Mouse (Mus musculus): ENCODE measurements around the gene Gimap7. TPM values are rescaled to one million over a fixed set of nuclear protein-coding genes. Genes with fewer than 3 reads are reported as not detected.

Gene Gimap7
- total RNA-seq, 2 experiments from 2014 or later = not detected

GRCm38 (mm10) chr6:48738961-48739779, 20.7 kb downstream of the Gimap7 start, which contains the start of gene Gimap1:
TSS of gene Gimap1 (plus strand) at chr6:48739054.
- DNase-seq (ENCODE audit: low spot score in 2 of 2) = no peak
- Histone ChIP-seq H3K4me3 (peak within 1 kb of the TSS; percentile 41), H3K27ac (peak within 1 kb of the TSS; percentile 64)
- TF ChIP-seq CTCF (conservative IDR thresholded peaks at IDR 0.05) = no peak

GRCm38 (mm10) chr6:48739780-48740055, 21.3 kb downstream of the Gimap7 start:
- TF ChIP-seq CTCF (conservative IDR thresholded peaks at IDR 0.05) = no peak

DNA sequence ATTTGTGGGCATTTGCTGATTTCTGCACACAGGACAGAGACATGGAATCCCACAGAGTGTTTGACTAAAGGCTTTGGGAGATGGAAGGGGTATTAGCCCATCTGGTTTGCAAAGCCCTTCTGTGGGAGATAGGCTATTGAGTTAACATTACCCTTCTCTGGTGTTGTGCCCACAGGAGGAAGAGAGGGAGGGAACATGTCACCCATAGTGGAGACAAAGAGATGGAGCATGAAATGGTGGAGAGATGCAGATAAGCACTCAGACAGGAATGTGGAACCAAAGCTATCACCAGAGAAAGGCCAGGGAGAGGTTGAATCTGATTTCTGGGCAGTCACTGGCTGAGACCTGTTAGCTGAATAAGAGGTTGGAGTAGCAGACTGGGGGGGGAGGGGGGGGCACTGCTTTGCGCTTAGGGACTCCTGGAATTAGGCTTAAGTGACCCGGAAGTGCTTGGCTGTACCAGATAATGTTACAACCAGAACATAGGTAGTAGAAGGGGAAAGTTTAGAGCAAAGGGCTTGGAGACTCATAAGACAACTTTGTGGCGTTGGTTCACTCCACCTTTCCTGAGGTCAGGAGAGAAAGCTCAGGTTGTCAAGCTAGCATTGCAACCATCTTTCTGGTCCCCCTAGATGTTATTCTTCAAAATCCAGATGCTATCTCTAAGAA, 22.2 kb downstream of the Gimap7 start:
- no peak overlapping the region for H3K27ac ChIP-seq
- no peak for TF ChIP-seq CTCF (conservative IDR thresholded peaks at IDR 0.05)
- no peak for DNase-seq (ENCODE audit: low spot score in 2 of 2)
- no peak overlapping the region for H3K4me3 ChIP-seq

More at GRCm38 (mm10) chr6:48739780-48740055, 21.3 kb downstream of the Gimap7 start:
- DNase-seq (ENCODE audit: low spot score in 2 of 2) = no peak
- H3K27ac ChIP-seq = no peak overlapping the region
- H3K4me3 ChIP-seq = peak overlapping the region; percentile 41; the same call in 1 of the 2 replicates

DNA sequence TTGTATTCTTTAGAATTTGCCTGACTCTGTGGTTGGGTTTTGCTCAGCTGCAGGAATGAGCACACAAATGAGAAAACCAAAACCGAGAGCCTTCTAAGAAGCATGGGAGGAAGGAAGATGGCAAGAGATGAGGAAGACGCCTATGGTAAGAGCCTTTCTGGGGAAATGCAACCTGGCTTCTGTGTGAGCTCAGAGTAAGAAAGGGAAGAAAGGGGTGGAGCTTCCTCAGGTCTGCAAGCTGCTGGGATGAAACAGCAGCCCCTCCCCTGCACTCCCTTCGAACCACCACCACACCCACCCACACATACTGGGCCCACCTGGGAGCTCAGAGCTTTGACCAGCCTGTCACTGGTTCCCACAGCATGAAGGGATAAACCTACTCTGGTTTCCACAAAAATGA, 22.9 kb downstream of the Gimap7 start:
- Histone ChIP-seq H3K27ac (no peak overlapping the region), H3K4me3 (no peak overlapping the region)
- no peak for DNase-seq (ENCODE audit: low spot score in 2 of 2)
- no peak for TF ChIP-seq CTCF (conservative IDR thresholded peaks at IDR 0.05)

GRCm38 (mm10) chr6:48741711-48742206, 23.3 kb downstream of the Gimap7 start:
- no peak for DNase-seq (ENCODE audit: low spot score in 2 of 2)
- TF ChIP-seq CTCF (conservative IDR thresholded peaks at IDR 0.05) = no peak
- H3K4me3 ChIP-seq = no peak overlapping the region
- H3K27ac ChIP-seq = no peak overlapping the region

DNA sequence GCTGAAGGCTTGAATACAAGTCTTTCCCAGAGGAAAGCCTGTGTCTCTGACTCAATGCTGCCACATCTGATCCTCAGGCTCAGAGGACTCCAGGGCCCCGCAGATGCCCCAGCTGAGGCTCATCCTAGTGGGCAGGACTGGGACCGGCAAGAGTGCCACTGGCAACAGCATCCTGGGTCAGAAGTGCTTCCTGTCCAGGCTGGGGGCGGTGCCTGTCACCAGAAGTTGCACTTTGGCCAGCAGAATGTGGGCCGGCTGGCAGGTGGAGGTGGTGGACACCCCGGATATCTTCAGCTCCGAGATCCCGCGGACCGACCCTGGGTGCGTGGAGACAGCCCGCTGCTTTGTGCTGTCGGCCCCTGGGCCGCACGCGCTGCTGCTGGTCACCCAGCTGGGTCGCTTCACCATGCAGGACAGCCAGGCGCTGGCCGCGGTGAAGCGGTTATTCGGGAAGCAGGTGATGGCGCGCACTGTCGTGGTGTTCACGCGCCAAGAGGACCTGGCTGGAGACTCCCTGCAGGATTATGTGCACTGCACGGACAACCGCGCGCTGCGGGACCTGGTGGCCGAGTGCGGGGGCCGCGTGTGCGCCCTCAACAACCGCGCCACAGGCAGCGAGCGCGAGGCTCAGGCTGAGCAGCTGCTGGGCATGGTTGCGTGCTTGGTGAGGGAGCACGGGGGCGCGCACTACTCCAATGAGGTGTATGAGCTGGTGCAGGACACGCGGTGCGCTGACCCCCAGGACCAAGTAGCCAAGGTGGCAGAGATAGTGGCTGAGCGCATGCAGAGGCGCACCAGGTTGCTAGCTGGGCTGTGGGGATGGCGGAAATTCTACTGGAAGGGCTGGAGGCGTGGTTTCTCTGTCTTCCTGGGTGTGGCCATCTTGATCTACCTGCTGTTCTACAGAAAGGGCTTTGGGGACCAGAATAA, 24.3 kb downstream of the Gimap7 start:
- DNase-seq (ENCODE audit: low spot score in 2 of 2) = no peak
- H3K4me3 ChIP-seq = peak overlapping the region; percentile 59
- H3K27ac ChIP-seq = peak overlapping the region; percentile 43; the same call in 1 of the 2 replicates

DNA sequence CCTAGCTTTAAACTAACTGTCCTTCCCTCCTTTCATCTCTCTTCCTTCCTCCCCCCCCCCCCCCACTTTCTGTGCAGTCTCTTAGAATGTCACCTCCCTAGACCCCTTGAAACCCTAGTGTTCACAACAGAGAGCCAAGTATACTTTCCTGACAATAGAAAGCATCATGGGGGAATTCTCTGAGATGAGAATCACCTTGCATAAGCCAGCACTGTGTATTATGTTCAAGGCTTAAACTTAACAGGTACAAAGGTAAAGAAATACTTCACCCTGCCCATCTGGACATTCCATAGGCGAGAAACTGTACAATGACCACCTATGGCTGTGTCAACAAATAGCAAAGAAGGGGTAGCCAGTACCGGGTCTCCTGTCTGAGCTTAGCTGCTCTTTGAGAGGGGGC, 27.1 kb downstream of the Gimap7 start:
- DNase-seq (ENCODE audit: low spot score in 2 of 2) = no peak
- no peak for TF ChIP-seq CTCF (conservative IDR thresholded peaks at IDR 0.05)
- no peak overlapping the region for H3K4me3 ChIP-seq
- no peak overlapping the region for H3K27ac ChIP-seq

More for the DNA sequence above, 24.3 kb downstream of the Gimap7 start:
- TF ChIP-seq CTCF (conservative IDR thresholded peaks at IDR 0.05) = no peak

DNA sequence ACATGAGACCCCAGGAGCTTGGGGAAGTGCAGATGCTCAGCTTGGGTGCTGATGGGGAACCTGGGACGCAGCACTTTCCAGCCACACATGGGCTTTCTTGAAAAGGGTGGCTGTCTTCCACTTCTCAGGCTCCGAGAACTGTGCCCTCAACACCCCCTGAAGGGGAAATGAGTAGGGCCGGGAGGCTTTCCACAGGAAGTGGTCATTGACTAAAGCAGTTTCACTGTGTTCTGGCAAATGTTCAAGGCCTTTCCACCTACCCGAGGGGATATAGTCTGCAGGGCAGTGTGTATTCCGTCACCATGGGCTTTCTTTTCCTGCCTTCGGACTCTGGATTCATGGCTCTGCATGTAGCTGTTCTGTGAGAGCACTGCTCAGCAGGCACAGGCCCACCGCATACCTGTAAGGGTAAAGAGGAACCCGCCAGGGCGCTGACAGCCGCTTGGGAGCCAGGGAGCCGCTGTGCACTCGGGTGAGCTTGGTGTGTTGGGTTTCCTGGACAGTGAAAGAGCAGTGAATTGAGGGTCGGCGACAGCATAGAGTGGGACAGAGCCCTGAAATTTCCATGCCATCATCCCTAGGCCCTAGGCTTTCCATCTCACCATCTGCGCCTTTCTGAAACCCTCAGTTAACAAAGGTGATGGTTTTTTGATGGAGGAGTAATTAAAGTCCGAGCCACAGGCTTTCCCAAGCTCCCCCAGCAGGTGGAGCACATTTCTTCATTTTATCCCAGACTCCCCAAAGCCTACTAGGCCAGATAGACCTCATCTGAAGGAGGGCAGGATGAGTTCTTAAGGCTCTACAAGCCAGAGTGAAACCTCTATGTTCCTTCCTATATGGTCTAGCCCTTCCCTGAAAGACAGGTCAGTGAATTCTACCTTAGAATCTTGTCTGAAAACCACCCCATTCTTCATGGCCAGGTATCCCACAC, 27.8 kb downstream of the Gimap7 start, which contains the start of gene Gimap5:
Gene Gimap5, plus strand, starts transcription at position 239 of the 931 bp plus-strand sequence.
- Histone ChIP-seq H3K4me3 (peak within 1 kb of the TSS; percentile 27), H3K27ac (peak within 1 kb of the TSS; percentile 67)
- no peak for DNase-seq (ENCODE audit: low spot score in 2 of 2)
- peak; percentile 78 for TF ChIP-seq CTCF (conservative IDR thresholded peaks at IDR 0.05)

DNA sequence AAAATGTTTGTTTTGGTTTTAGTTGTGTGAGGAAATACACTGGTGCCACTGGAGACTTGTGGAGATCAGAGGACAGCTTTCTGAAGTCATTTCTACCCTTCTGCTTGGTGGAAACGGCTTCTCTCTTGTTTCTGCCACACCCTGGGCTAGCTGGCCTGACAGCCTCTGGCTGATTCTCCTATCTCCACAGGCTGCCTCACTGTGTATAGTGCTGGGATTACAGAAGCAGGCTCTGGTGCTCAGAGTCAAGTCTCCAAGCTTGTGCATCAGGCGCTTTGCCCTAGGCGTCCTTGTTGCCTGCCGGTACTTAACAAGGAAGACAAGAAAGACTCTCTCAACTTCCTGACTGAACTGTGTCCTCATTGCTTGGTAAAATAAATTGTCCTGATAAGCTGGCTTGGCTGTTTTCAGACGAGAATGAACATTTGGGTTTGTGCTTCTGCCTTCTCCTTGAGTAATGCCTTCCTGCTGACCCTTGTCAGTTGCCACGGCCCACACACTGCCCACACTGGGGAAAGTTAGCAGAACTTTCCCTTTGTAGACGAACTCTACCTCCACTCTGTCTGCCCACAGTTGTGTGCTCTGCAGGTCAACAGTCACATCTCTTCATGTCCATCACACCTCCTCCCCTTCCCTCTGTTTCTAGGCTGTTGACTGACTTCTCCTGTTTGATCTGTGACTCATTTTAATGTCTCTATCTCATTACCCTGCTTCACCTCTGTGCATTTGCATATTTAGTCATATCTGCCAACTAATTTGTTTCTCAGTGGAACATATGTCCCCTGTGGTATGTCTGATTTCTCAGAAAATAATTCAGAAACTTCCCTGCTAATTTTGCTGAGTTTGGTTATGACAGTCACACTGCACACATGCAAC, 28.9 kb downstream of the Gimap7 start:
- no peak overlapping the region for H3K4me3 ChIP-seq
- peak overlapping the region; percentile 46; the same call in 1 of the 2 replicates for H3K27ac ChIP-seq
- DNase-seq (ENCODE audit: low spot score in 2 of 2) = no peak
- no peak for TF ChIP-seq CTCF (conservative IDR thresholded peaks at IDR 0.05)

DNA sequence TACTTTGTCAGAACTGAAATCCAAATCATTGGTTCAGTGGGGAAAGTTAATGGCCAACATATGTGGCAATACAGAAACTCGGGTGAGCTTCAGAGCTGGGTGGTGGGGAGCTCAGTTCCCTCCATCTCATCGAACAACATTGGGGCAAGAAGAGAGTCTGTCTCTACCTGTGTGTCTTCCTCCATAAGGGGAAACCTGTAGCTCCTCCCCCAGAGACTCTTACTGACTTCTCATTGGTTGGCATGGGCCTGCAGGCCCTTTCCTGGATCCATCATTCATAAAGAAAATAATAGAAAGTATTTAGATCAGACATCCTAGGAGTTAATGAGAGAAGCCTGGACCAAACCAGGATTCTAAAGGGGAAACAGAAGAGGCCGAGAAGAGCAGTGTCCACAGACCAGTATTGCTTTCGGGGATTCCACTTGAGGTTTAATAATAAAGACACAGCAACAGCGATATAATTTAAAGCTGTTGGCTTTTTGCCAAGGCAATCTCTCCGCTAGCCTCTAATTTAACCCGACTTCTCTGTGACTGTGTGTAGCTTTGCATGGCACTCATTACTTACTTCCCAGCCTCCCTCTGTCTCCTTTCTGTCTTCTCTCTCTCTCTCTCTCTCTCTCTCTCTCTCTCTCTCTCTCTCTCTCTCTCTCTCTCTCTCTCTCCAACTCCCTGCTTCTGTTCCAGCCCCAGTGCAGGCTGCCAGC, 45.3 kb downstream of the Gimap7 start:
- H3K4me3 ChIP-seq = no peak overlapping the region
- no peak overlapping the region for H3K27ac ChIP-seq
- no peak for TF ChIP-seq CTCF (conservative IDR thresholded peaks at IDR 0.05)
- DNase-seq (ENCODE audit: low spot score in 2 of 2) = no peak

Data from layer of hippocampus, adult 2 months (tissue).